Mouse (Mus musculus) limb, embryonic 11.5 days (tissue): ENCODE measurements around the gene Nacc2. TPM values are rescaled to one million over a fixed set of nuclear protein-coding genes. Genes with fewer than 3 reads are reported as not detected.

Experiments
- ATAC-seq: fragments of 200-750 bp; cut with Nextera tagmentation; 2 replicates; pipeline ENCODE4 v1.8.0; 2017; ENCODE audit warnings: low read depth; ENCODE audit not compliant: insufficient number of reproducible peaks, low FRiP score, low TSS enrichment
- DNase-seq: peaks from one replicate; pipeline ENCODE4 v3.0.0-alpha.2; 2015; ENCODE audit warnings: low spot score
- H3K27ac ChIP-seq: fragments of 300-500 bp; sonication (generic); replicated peaks from 2 replicates; pipeline ENCODE4 v1.5.1; 2014; ENCODE audit warnings: low read depth, mild to moderate bottlenecking, low read length
- H3K27me3 ChIP-seq: fragments of 300-500 bp; sonication (generic); 2 replicates; pipeline ENCODE4 v1.6.1; 2014; ENCODE audit warnings: mild to moderate bottlenecking, low read length, mixed read lengths; ENCODE audit not compliant: control insufficient read depth, insufficient read depth
- H3K36me3 ChIP-seq: fragments of 300-500 bp; sonication (generic); 2 replicates; pipeline ENCODE4 v1.6.1; 2014; ENCODE audit warnings: mild to moderate bottlenecking, low read length, moderate library complexity, mixed read lengths; ENCODE audit not compliant: control insufficient read depth, insufficient read depth
- H3K4me1 ChIP-seq: fragments of 300-500 bp; sonication (generic); 2 replicates; pipeline ENCODE4 v1.6.1; 2014; ENCODE audit warnings: low read length, mixed read lengths; ENCODE audit not compliant: control insufficient read depth, insufficient read depth
- H3K4me2 ChIP-seq: fragments of 300-500 bp; sonication (generic); 2 replicates; pipeline ENCODE4 v1.6.1; 2014; ENCODE audit warnings: low read depth, mild to moderate bottlenecking, moderate library complexity; ENCODE audit not compliant: severe bottlenecking
- H3K4me3 ChIP-seq: fragments of 300-500 bp; sonication (generic); 2 replicates; pipeline ENCODE4 v1.5.1; 2014; ENCODE audit warnings: low read depth, low read length
- H3K9ac ChIP-seq: fragments of 300-500 bp; sonication (generic); 2 replicates; pipeline ENCODE4 v1.6.1; 2014; ENCODE audit warnings: mild to moderate bottlenecking, low read length
- H3K9me3 ChIP-seq: fragments of 300-500 bp; sonication (generic); 2 replicates; pipeline ENCODE4 v1.6.1; 2016; ENCODE audit warnings: low read length; ENCODE audit not compliant: control insufficient read depth
- WGBS: fragments of 180-500 bp; shearing (Covaris S2); extraction: QIAGEN DNeasy Blood & Tissue Kit; methylation state at CpG from one replicate; pipeline ENCODE4 v1.1.7; 2014; 5-methylcytosine and 5-hydroxymethylcytosine counted together
- polyA plus RNA-seq: library from polyadenylated mRNA; unstranded; fragments of >200 nt; fragmentation: Nextera tagmentation; extraction: Ambion mirVana; gene quantifications from 2 replicates; pipeline ENCODE4 v1.2.1, GENCODE M21; 2014

Gene Nacc2
- polyA plus RNA-seq, 1 experiment from 2014 or later, result 4.0 TPM

DNA sequence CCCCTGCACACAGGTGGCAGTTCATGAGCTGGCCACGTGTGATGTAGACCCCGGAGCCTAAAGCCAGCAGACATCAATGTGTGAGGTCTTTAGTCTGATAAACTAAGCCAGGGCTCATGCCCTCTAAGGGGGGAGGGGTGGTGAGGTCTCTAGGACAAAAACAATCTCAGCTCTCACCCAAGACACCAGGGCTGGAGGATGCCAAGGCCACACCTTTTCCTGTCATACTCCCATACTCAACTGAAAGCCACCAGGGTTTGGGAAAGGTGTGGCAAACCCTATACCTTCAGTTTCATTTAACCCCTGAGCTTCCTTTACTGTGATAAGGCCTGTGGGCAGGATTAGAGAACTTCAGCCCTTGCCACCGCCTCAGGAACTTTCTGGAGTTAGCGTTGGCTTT lies 60.8 kb downstream of the Nacc2 start:
- Histone ChIP-seq H3K27ac (no peak overlapping the region), H3K4me2 (no peak overlapping the region), H3K9ac (no peak overlapping the region), H3K4me1 (no peaks in the 10 kb centered on the region), H3K27me3 (no peaks in the 10 kb centered on the region), H3K4me3 (no peak overlapping the region), H3K36me3 (no peaks in the 10 kb centered on the region), H3K9me3 (no peaks in the 10 kb centered on the region)
- no peak for DNase-seq
- WGBS, result 69% methylated on average over 4 of the region's 4 CpGs
- no peak; the same call in 1 of the 2 replicates for ATAC-seq

DNA sequence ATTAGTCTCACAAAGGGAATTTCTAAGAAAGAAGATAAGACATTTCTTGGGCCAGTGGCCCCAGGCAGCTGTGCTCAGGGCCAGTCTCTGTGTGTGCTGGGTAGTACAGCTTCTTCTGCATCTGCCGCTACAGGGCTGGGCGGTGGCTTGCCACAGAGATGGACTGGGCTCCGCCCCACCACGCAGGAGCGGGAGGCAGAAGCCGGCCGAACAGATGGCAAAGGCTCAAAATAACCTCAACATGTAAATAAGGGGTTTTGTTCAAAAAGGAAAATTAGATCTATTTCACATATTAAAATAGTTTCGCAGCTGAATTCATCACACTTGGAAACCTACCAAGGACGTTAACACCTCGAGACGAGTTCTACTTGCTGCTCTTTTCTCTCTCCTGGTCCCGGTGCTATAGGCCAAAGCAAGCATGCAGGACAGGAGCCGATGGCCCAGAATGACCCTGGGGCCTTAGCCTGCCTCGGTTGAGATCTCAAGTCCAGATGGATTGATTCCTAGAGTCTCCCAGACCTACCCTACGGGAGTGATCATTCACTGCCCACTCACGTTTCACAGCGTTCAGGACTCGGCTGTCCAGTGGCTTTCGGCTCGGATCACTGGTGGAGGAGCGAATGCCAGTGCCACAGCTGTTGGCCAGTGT lies 61.9 kb downstream of the Nacc2 start:
- 76% methylated on average over 21 of the region's 21 CpGs for WGBS
- Histone ChIP-seq H3K27ac (no peak overlapping the region), H3K27me3 (no peaks in the 10 kb centered on the region), H3K9ac (no peak overlapping the region), H3K9me3 (no peaks in the 10 kb centered on the region), H3K4me1 (no peaks in the 10 kb centered on the region), H3K4me2 (no peak overlapping the region), H3K4me3 (no peak overlapping the region), H3K36me3 (no peaks in the 10 kb centered on the region)
- ATAC-seq (no peak), DNase-seq (no peak)

- Histone ChIP-seq H3K9me3 (no peaks in the 10 kb centered on the region), H3K27me3 (no peaks in the 10 kb centered on the region), H3K27ac (no peak overlapping the region), H3K4me1 (no peaks in the 10 kb centered on the region), H3K4me2 (no peak overlapping the region), H3K36me3 (no peaks in the 10 kb centered on the region), H3K4me3 (no peak overlapping the region), H3K9ac (no peak overlapping the region)
- no peak for ATAC-seq
- DNase-seq, result no peak
- 80% methylated on average over 7 of the region's 7 CpGs for WGBS
Measured at GRCm38 (mm10) chr2:26057053-26057452, 66.0 kb downstream of the Nacc2 start.

DNA sequence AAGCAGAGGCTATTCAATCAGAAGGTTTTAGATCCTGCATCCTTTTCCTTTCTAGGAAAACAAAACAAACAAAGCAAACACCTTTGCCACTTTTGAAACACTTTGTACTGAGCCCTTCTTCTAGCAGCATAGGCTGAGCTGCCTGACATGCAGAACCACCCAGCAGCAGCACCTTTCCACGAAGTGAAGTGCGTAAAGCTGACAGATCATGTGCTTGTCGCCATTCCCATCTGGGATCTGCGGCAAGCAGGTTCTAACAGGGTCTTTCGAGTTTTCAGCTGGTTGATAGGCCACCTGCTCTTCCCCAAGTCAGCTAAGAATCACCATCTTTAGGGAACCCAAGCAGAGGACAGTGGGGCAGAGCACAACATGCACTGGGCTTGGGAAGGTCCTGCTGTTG lies 66.8 kb downstream of the Nacc2 start:
- H3K27ac ChIP-seq, result no peak overlapping the region
- 64% methylated on average over 5 of the region's 5 CpGs for WGBS
- H3K4me2 ChIP-seq, result no peak overlapping the region
- H3K4me3 ChIP-seq, result no peak overlapping the region
- no peak overlapping the region for H3K9ac ChIP-seq
- no peaks in the 10 kb centered on the region for H3K27me3 ChIP-seq
- H3K36me3 ChIP-seq, result no peaks in the 10 kb centered on the region
- DNase-seq, result no peak
- H3K4me1 ChIP-seq, result no peaks in the 10 kb centered on the region
- no peaks in the 10 kb centered on the region for H3K9me3 ChIP-seq
- ATAC-seq, result no peak

DNA sequence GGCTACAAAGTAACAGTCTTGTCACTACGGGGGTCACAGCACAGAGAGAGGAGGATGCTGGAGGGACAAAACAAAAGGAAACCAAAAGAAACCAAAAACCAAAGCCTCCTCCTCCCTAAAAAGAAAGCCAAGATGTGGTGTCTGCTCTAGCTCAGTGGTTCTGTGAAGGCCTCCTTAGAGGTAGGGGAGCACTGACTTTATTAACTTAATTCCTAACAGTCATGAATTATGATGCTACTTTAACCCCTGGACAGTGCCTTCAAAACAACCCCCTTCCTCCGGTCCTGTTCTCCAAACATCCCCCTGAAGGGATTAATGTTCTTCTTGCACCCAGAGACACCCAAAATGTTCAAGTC lies 67.3 kb downstream of the Nacc2 start:
- no peak for ATAC-seq

DNA sequence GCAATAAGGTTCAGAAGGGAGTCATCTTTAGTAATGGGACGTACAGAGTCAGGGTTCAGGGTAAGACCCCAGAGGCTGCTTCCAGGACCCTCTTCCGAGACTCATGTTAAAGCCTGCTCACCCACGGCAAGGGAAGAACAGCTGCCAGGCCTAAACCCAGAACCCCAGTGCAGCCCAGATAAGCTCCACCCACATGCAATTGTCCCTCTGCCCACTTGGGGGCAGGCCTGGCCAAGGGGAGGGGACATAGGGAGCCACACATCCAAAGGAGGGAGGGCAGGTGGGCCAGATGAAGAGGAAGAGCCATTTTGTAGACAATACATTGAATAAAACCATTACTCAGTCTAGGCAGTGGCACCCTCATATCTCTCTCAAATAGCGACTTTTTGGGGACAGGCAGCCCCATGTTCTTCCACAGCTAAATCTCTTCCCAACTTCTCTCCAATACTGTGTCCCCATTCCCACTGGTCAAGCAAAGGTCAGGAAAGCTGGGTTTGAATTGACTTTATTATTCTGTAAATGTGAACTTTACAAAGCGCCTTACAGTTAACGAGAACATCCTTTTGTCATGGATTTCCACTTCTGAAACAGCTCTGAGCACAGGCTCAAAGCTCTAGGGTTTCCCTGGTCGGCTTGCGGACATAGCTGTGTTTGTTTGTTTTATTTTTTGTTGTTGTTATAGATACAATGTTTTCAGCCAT lies 67.8 kb downstream of the Nacc2 start:
- Histone ChIP-seq H3K36me3 (no peaks in the 10 kb centered on the region), H3K4me3 (no peak overlapping the region), H3K9ac (no peak overlapping the region), H3K4me1 (no peaks in the 10 kb centered on the region), H3K27ac (no peak overlapping the region), H3K9me3 (no peaks in the 10 kb centered on the region), H3K4me2 (no peak overlapping the region), H3K27me3 (no peaks in the 10 kb centered on the region)
- DNase-seq (peak; percentile 76), ATAC-seq (no peak)
- WGBS, result 44% methylated on average over 8 of the region's 8 CpGs

More for the DNA sequence above, 67.3 kb downstream of the Nacc2 start:
- Histone ChIP-seq H3K4me3 (no peak overlapping the region), H3K4me1 (no peaks in the 10 kb centered on the region), H3K4me2 (no peak overlapping the region), H3K27ac (no peak overlapping the region), H3K27me3 (no peaks in the 10 kb centered on the region), H3K9me3 (no peaks in the 10 kb centered on the region), H3K36me3 (no peaks in the 10 kb centered on the region), H3K9ac (no peak overlapping the region)
- WGBS, result 47% methylated on average over 2 of the region's 2 CpGs
- DNase-seq, result no peak

GRCm38 (mm10) chr2:26052806-26053205 lies 70.2 kb downstream of the Nacc2 start:
- no peaks in the 10 kb centered on the region for H3K9me3 ChIP-seq
- H3K4me2 ChIP-seq, result no peak overlapping the region
- no peak overlapping the region for H3K4me3 ChIP-seq
- H3K27ac ChIP-seq, result no peak overlapping the region
- DNase-seq (no peak), ATAC-seq (no peak)
- no peak overlapping the region for H3K9ac ChIP-seq
- no peaks in the 10 kb centered on the region for H3K4me1 ChIP-seq
- H3K36me3 ChIP-seq, result no peaks in the 10 kb centered on the region
- H3K27me3 ChIP-seq, result no peaks in the 10 kb centered on the region
- 28% methylated on average over 4 of the region's 4 CpGs for WGBS

DNA sequence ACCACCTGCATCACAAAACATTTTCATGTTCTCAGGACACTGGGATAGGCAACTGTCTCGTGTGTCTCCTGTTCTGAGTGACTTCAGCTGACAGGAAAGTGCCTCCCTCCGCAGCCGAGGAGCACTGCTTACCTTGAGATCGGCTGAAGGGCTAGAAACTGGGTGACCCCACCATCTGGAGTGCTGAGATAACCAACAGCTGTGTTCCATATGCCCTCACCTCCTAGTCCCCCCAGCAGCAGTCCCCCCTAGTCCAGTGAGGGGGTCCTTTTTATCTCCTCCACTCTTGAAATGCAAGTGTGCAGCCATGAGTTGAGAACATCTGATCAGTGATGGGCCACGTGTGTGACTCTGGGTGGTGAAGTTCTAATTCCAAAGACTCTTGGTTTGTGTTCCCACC lies 74.2 kb downstream of the Nacc2 start:
- Histone ChIP-seq H3K9me3 (no peaks in the 10 kb centered on the region), H3K27ac (no peak overlapping the region), H3K36me3 (no peaks in the 10 kb centered on the region), H3K4me2 (no peak overlapping the region), H3K4me1 (no peaks in the 10 kb centered on the region), H3K4me3 (no peak overlapping the region), H3K27me3 (no peaks in the 10 kb centered on the region), H3K9ac (no peak overlapping the region)
- ATAC-seq, result no peak
- no peak for DNase-seq
- 80% methylated on average over 5 of the region's 5 CpGs for WGBS

DNA sequence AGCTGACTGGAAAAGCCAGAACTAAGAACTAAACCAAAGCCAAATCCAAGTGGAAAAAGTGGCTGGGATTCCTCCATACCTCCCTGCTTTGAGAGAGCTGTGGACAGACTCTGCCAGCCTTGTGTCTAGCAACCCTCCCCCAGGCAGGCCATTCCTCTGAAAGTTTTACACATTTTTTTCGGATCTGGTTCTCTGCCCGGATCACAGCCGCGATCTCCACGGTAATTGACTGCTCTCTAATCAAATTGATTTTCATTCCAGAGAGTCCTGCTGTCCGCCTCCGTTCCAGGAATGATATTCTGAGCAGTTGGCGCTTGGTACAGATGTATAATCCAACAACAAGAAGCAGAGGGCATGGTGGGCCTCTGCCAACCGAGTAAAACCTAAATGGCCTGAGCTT lies 78.8 kb downstream of the Nacc2 start:
- Histone ChIP-seq H3K27ac (no peak overlapping the region), H3K4me3 (no peak overlapping the region), H3K9me3 (no peaks in the 10 kb centered on the region), H3K27me3 (no peaks in the 10 kb centered on the region), H3K9ac (no peak overlapping the region), H3K4me1 (peaks cover 8% of the 10 kb centered on the region), H3K36me3 (no peaks in the 10 kb centered on the region), H3K4me2 (no peak overlapping the region)
- DNase-seq (no peak), ATAC-seq (no peak)
- WGBS, result 91% methylated on average over 9 of the region's 9 CpGs
